Mouse (Mus musculus): Measurements from ENCODE around the gene Idh3b. TPM values are rescaled to one million over a fixed set of nuclear protein-coding genes. Genes with fewer than 3 reads are reported as not detected.

Idh3b gene
- polyA plus RNA-seq, 1 experiment = 353 TPM

DNA sequence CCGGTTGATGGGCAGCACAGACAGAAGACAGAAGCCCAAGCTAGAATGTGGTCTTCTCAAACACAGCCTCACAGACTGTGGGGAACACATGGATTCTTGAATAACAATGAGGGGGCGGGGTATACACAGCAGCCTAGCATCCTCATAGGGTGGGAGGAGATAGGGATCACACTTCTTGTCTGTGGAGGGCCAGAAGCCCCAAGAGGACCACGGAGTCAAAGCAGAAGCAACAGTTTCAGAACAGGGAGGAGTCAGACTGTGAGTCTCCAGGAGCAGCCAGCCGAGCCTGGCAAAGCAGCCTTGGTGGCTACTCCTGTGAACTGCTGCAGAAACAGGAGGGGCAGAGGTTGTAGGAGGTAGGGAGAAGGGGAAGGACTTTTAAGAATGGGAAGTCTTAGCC lies 9.1 kb upstream of the Idh3b start:
- Histone ChIP-seq H3K4me3 (ENCODE audit: insufficient read depth, low read length) (no peak overlapping the region), H3K4me1 (ENCODE audit: control insufficient read depth, insufficient read depth, low read length) (no peaks in the 10 kb centered on the region), H3K27ac (ENCODE audit: insufficient read depth, low read length) (no peak overlapping the region)
- TF ChIP-seq POLR2A (IDR thresholded peaks at IDR 0.05; ENCODE audit: extremely low read depth, insufficient read depth, low read length) (no peak), CTCF (IDR thresholded peaks at IDR 0.05; ENCODE audit: extremely low read depth, insufficient read depth, low read length) (no peak)

DNA sequence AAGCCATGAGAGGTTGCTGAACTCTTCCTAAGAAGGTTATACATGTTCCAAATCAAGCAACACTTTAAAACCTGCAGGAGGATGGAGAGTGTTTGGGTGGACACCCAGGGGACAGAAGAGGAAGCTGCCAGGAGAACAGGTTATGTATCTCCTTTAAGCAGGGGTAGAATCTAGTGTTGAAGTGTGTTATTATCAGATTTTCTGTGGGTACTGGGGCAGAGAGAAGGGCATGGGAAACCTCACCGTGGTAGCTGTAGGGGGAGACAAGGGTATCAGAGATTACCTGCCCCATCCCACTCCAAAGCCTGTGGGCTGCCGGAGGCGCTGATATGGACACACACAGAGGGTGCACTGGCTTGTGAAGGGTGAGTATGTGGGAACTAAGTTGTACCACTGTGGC lies 8.7 kb upstream of the Idh3b start:
- H3K4me1 ChIP-seq (ENCODE audit: control insufficient read depth, insufficient read depth, low read length) = no peaks in the 10 kb centered on the region
- H3K27ac ChIP-seq (ENCODE audit: insufficient read depth, low read length) = no peak overlapping the region
- no peak overlapping the region for H3K4me3 ChIP-seq (ENCODE audit: insufficient read depth, low read length)
- TF ChIP-seq CTCF (IDR thresholded peaks at IDR 0.05; ENCODE audit: extremely low read depth, insufficient read depth, low read length) (no peak), POLR2A (IDR thresholded peaks at IDR 0.05; ENCODE audit: extremely low read depth, insufficient read depth, low read length) (no peak)

DNA sequence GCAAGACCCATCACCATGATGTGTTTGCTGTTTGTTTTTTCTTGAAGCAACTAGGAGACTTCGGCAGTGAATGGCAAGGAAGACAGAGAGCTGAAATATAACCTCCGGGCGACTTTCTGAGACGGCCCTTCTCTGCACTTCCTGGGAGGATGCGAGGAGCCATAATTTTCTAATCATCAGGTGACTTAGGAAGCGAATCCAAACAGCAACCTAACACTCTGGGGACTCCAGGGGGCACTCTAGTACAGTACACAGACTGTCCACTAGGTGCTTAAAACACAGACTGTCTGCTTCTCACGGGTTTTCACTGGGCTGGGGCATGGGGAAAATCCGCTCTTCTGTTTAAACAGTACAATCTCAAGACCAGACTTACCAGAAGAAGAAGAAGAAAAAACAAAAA lies 7.1 kb upstream of the Idh3b start:
- no peak for TF ChIP-seq POLR2A (IDR thresholded peaks at IDR 0.05; ENCODE audit: extremely low read depth, insufficient read depth, low read length)
- peak; percentile 97 for TF ChIP-seq CTCF (IDR thresholded peaks at IDR 0.05; ENCODE audit: extremely low read depth, insufficient read depth, low read length)
- no peak overlapping the region for H3K4me3 ChIP-seq (ENCODE audit: insufficient read depth, low read length)
- no peak overlapping the region for H3K27ac ChIP-seq (ENCODE audit: insufficient read depth, low read length)
- H3K4me1 ChIP-seq (ENCODE audit: control insufficient read depth, insufficient read depth, low read length) = no peaks in the 10 kb centered on the region

DNA sequence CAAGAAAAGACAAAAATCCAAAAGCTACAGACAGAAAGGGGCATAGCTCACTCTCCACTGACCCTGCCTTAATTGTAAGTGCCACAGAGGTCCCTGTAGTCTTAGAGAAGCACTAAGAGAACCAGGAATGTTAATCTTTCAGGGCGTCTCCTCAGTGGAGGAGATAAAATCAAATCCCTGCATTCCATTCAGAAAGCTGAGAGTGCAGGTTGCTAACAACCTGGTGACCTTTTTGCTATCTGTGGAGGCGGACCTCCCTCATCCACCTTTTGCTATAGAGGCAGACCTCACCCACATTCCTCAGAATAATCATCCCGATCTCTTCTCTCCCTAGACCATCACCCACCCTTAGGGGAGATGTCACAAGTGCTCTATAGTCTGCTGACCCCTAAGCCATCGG lies 4.7 kb upstream of the Idh3b start:
- Histone ChIP-seq H3K27ac (ENCODE audit: insufficient read depth, low read length) (no peak overlapping the region), H3K4me1 (ENCODE audit: control insufficient read depth, insufficient read depth, low read length) (no peaks in the 10 kb centered on the region), H3K4me3 (ENCODE audit: insufficient read depth, low read length) (no peak overlapping the region)
- TF ChIP-seq CTCF (IDR thresholded peaks at IDR 0.05; ENCODE audit: extremely low read depth, insufficient read depth, low read length) = no peak
- TF ChIP-seq POLR2A (IDR thresholded peaks at IDR 0.05; ENCODE audit: extremely low read depth, insufficient read depth, low read length) = no peak

DNA sequence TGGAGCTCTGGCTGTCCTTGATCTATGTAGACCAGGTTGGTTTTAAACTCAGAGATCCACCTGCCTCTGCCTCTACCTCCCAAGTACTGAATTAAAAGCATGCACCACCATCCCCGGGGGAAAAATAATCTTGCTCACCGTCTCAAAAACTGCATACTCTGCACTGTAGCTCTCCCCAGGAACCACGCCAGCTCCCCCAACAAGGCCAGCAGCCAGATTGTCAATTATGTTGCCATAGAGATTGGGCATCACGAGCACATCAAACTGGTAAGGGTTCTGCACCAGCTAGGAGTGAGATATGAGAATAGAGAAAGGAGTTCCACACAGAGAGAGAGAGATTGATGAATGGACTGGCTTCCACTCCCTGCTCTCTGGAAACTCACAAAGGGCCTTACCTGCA lies 3.5 kb downstream of the Idh3b start:
- no peak overlapping the region for H3K27ac ChIP-seq (ENCODE audit: insufficient read depth, low read length)
- no peak overlapping the region for H3K4me3 ChIP-seq (ENCODE audit: insufficient read depth, low read length)
- TF ChIP-seq POLR2A (IDR thresholded peaks at IDR 0.05; ENCODE audit: extremely low read depth, insufficient read depth, low read length) = no peak
- TF ChIP-seq CTCF (IDR thresholded peaks at IDR 0.05; ENCODE audit: extremely low read depth, insufficient read depth, low read length) = no peak
- H3K4me1 ChIP-seq (ENCODE audit: control insufficient read depth, insufficient read depth, low read length) = peaks cover 4% of the 10 kb centered on the region; the same call in 1 of the 2 replicates

DNA sequence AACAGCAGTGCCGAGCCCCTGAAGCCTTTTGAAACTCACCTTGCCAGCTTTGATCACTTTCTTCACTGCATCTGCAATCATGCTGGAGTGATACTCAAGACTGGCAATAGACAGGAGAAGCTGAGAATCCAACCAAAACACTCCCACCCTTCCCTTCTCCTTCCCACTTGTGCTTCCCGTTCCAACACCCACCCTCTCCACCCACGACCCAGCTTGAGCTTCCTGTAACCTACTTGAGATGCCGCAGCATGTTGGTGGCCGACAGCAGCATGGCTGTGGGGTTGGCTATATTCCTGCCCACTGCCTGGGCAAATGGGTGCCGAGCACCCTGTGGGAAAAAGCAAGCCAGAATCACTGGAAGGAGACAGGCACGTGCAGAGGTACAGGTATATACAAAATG lies 4.1 kb downstream of the Idh3b start:
- H3K27ac ChIP-seq (ENCODE audit: insufficient read depth, low read length) = no peak overlapping the region; the same call in 1 of the 2 replicates
- no peak overlapping the region for H3K4me3 ChIP-seq (ENCODE audit: insufficient read depth, low read length)
- H3K4me1 ChIP-seq (ENCODE audit: control insufficient read depth, insufficient read depth, low read length) = peaks cover 7% of the 10 kb centered on the region; the same call in 1 of the 2 replicates
- TF ChIP-seq CTCF (IDR thresholded peaks at IDR 0.05; ENCODE audit: extremely low read depth, insufficient read depth, low read length) = no peak
- no peak for TF ChIP-seq POLR2A (IDR thresholded peaks at IDR 0.05; ENCODE audit: extremely low read depth, insufficient read depth, low read length)

DNA sequence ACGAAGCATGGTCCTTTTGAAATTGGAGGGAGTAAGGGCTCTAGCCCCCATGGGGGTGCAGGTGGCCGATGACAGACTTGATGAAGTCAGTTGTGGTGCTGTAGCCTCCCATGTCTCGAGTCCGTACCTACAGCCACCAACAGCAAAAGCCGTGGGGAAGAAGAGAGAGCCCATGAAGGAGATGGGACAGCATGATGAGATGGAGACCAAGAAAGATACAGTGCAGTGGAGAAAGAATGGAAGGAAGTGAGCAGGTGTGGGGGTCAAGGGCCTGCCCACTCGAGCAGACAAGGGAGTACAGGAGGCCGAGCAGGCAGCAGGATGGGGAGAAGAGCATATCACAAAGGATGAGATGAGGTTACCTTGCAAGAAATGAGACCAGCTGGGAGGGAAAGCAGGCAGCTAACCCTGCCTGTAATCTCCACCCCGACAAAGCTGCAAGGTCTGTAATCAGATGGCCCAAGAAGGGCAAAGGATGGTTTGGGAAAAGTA lies 4.7 kb downstream of the Idh3b start:
- TF ChIP-seq POLR2A (IDR thresholded peaks at IDR 0.05; ENCODE audit: extremely low read depth, insufficient read depth, low read length) (peak; percentile 50; the same call in 1 of the 2 replicates), CTCF (IDR thresholded peaks at IDR 0.05; ENCODE audit: extremely low read depth, insufficient read depth, low read length) (no peak)
- H3K27ac ChIP-seq (ENCODE audit: insufficient read depth, low read length) = no peak overlapping the region

DNA sequence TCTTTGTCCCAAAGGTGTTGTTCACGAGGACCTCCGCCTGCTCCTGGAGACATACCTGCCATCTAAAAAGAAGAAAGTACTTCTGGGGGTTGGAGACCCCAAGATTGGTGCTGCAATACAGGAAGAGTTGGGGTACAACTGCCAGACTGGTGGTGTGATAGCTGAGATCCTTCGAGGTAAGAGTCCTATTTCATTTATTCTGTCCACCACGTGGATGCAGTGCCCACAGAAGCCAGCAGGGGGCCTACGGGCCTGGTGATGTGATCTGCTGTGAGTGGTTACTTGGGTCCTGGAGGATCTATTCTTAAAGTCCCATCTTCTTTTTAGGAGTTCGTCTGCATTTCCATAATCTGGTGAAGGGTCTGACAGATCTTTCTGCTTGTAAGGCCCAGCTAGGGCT lies 8.7 kb downstream of the Idh3b start:
- Histone ChIP-seq H3K27ac (ENCODE audit: insufficient read depth, low read length) (no peak overlapping the region), H3K4me1 (ENCODE audit: control insufficient read depth, insufficient read depth, low read length) (peaks cover 5% of the 10 kb centered on the region; the same call in 1 of the 2 replicates), H3K4me3 (ENCODE audit: insufficient read depth, low read length) (no peak overlapping the region; the same call in 1 of the 2 replicates)
- peak; percentile 55 for TF ChIP-seq CTCF (IDR thresholded peaks at IDR 0.05; ENCODE audit: extremely low read depth, insufficient read depth, low read length)
- no peak for TF ChIP-seq POLR2A (IDR thresholded peaks at IDR 0.05; ENCODE audit: extremely low read depth, insufficient read depth, low read length)

More for the DNA sequence above, 4.7 kb downstream of the Idh3b start:
- Histone ChIP-seq H3K4me1 (ENCODE audit: control insufficient read depth, insufficient read depth, low read length) (peaks cover 7% of the 10 kb centered on the region; the same call in 1 of the 2 replicates), H3K4me3 (ENCODE audit: insufficient read depth, low read length) (no peak overlapping the region)

DNA sequence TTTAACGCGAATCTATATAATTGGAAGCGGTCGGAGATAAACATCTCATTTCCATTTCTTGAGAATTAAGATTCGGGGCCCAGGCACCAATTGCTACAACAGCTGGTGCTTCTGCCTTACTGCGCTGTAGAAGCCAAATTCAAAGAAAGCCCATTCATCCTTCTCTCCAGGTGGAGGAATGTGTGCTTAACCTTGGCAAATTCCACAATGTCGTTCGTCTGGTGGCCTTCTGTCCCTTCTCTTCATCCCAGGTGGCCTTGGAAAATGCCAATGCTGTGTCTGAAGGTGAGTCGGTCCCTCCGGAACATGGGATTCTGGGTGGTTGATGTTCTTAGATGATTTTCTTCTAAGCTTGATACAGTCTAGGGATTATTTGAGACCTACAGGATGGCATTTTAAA lies 9.5 kb downstream of the Idh3b start:
- TF ChIP-seq POLR2A (IDR thresholded peaks at IDR 0.05; ENCODE audit: extremely low read depth, insufficient read depth, low read length) (no peak), CTCF (IDR thresholded peaks at IDR 0.05; ENCODE audit: extremely low read depth, insufficient read depth, low read length) (no peak)
- peak overlapping the region; percentile 76 for H3K4me3 ChIP-seq (ENCODE audit: insufficient read depth, low read length)
- H3K4me1 ChIP-seq (ENCODE audit: control insufficient read depth, insufficient read depth, low read length) = peaks cover 3% of the 10 kb centered on the region; the same call in 1 of the 2 replicates
- H3K27ac ChIP-seq (ENCODE audit: insufficient read depth, low read length) = no peak overlapping the region

DNA sequence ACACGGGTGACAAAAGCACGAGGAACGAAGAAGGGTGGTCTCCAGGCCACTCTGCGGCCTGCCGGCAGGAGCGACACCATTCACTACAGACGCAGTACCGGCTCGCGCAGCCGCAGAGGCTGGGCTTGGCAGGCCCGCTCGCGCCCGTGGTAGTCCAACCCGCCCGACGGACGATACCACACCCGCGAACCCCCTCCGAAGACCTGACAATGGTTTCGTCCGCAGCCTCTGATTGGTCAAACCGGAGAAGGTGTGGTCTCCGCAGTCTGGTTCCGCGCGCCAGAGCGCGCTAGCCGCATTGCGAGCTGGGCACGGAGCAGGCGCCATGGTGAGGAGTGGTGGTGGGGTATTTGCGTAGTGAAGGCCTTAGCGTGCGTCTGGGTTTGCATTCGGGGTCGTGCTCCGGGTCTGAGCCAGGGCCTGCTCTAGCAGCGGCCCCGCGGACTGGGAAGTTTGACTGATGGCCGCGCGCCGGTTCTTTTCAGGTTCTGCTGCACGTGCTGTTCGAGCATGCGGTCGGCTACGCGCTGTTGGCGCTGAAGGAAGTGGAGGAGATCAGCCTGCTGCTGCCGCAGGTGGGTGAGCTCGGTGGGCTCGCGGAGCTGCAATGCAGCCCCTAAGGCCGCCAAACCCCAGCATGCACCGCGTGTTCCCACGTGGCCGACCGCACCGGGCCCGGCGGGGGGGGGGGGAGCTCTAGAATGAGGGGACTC lies 10.0 kb downstream of the Idh3b start, which contains the start of gene Nop56:
Nop56 (plus strand) TSS at position 282 of the 713 bp plus-strand sequence.
- Histone ChIP-seq H3K4me3 (ENCODE audit: insufficient read depth, low read length) (peak within 1 kb of the TSS; percentile 76), H3K4me1 (ENCODE audit: control insufficient read depth, insufficient read depth, low read length) (peaks cover 3% of the 10 kb centered on the region; the same call in 1 of the 2 replicates), H3K27ac (ENCODE audit: insufficient read depth, low read length) (peak within 1 kb of the TSS; percentile 63)
- peak; percentile 99 for TF ChIP-seq POLR2A (IDR thresholded peaks at IDR 0.05; ENCODE audit: extremely low read depth, insufficient read depth, low read length)
- no peak for TF ChIP-seq CTCF (IDR thresholded peaks at IDR 0.05; ENCODE audit: extremely low read depth, insufficient read depth, low read length)
